Mouse (Mus musculus) forebrain, embryonic 11.5 days (tissue): ENCODE measurements at regions not wholly inside any gene's neighbourhood (a gene's known extent, or its start where the extent isn't known, plus 50 kb on each side); places are given as distances from the start of the nearest gene placed in this dataset.
A peak's percentile ranks its signal among the peaks of the same experiment; 100 is the strongest.

ENCODE experiments used
- ATAC-seq: fragments of 200-750 bp; cut with Nextera tagmentation; replicated peaks from 2 replicates; pipeline ENCODE4 v1.8.0; 2017; ENCODE audit warnings: moderate TSS enrichment; ENCODE audit not compliant: low FRiP score
- DNase-seq: peaks from one replicate; pipeline ENCODE4 v3.0.0-alpha.2; 2017; ENCODE audit warnings: low spot score
- H3K27ac ChIP-seq: fragments of 300-500 bp; sonication (generic); 2 replicates; pipeline ENCODE4 v1.5.1; 2014; ENCODE audit warnings: low read depth, low read length
- H3K27me3 ChIP-seq: fragments of 300-500 bp; sonication (generic); 2 replicates; pipeline ENCODE4 v1.6.1; 2014; ENCODE audit warnings: mild to moderate bottlenecking, low read length, mixed read lengths; ENCODE audit not compliant: control insufficient read depth, insufficient read depth
- H3K36me3 ChIP-seq: fragments of 300-500 bp; sonication (generic); 2 replicates; pipeline ENCODE4 v1.6.1; 2014; ENCODE audit warnings: mild to moderate bottlenecking, low read length, moderate library complexity, mixed read lengths; ENCODE audit not compliant: control insufficient read depth, insufficient read depth
- H3K4me1 ChIP-seq: fragments of 300-500 bp; sonication (generic); replicated peaks from 2 replicates; pipeline ENCODE4 v1.6.1; 2014; ENCODE audit warnings: low read length, mixed read lengths; ENCODE audit not compliant: control insufficient read depth, insufficient read depth
- H3K4me2 ChIP-seq: fragments of 300-500 bp; sonication (generic); 2 replicates; pipeline ENCODE4 v1.6.1; 2014; ENCODE audit warnings: low read depth, mild to moderate bottlenecking, low read length, moderate library complexity, mixed read lengths; ENCODE audit not compliant: severe bottlenecking
- H3K4me3 ChIP-seq: fragments of 300-500 bp; sonication (generic); 2 replicates; pipeline ENCODE4 v1.5.1; 2014; ENCODE audit warnings: low read depth, low read length
- H3K9ac ChIP-seq: fragments of 300-500 bp; sonication (generic); 2 replicates; pipeline ENCODE4 v1.6.1; 2014; ENCODE audit warnings: low read length
- H3K9me3 ChIP-seq: fragments of 300-500 bp; sonication (generic); 2 replicates; pipeline ENCODE4 v1.6.1; 2016; ENCODE audit warnings: low read length, mixed read lengths; ENCODE audit not compliant: control insufficient read depth
- WGBS: fragments of 180-500 bp; shearing (Covaris S2); extraction: QIAGEN DNeasy Blood & Tissue Kit; methylation state at CpG from one replicate; pipeline ENCODE4 v1.1.7; 2014; 5-methylcytosine and 5-hydroxymethylcytosine counted together

DNA sequence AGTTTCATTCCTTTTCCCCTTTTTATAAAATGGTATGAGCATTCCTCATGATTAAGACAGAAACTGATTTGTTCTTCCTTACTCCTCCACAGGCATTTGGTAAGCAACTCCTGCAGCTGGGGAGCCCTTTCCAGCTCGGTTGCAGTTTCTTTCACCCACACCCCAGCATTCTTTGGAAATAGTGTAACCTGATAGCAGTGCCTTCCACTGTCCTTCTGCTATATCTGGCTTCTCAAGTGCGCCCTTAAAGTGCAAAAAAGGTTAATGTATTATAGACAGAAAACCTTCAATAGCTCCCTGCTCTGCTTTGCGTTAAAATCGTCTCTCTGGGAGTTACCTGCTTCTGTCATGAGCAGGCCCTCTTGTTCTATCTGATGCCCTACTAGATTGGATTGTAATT lies 278.0 kb downstream of the Epha7 start:
- WGBS: 36% methylated on average over 4 of the region's 4 CpGs
- H3K36me3 ChIP-seq: no peaks in the 10 kb centered on the region
- no peak overlapping the region for H3K4me2 ChIP-seq
- ATAC-seq (no peak), DNase-seq (no peak)
- H3K9ac ChIP-seq: no peak overlapping the region
- H3K4me1 ChIP-seq: no peaks in the 10 kb centered on the region; the same call in 1 of the 2 replicates
- H3K27ac ChIP-seq: no peak overlapping the region
- H3K27me3 ChIP-seq: no peaks in the 10 kb centered on the region
- H3K4me3 ChIP-seq: no peak overlapping the region
- H3K9me3 ChIP-seq: no peaks in the 10 kb centered on the region

DNA sequence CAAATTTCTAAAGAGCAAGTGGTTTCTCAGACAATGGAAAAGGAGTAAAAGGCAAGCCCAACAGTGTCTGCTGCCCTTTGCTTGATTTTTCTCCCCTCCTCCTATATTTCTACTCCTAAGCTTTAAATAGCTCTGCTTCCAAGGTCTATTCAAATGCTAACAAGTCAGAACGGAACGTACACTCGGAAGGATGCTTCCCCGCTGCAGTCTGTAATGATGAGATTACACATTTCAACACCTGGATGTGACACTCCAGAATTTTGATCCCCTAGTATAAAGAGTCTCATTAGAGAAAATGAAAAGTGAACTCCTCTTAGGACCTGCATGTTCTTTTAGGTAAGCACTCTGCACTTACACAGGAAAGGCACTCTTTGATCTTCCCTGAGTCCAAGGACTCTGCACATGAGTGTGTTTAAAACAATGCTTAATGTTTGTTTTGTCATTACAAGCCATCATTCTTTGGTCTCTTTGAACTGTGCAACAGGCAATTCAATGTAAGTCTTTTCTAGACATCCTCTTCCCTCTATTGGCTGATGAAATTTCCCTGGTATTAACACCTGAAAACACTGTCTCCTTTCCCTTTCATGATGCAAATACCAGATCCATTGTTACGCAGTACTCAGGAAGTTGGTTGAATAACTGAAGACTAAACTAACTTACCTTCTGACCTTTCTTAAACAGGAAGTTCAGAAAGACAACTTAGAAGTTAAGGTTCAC lies 278.7 kb downstream of the Epha7 start:
- no peaks in the 10 kb centered on the region for H3K36me3 ChIP-seq
- H3K27me3 ChIP-seq: no peaks in the 10 kb centered on the region
- no peaks in the 10 kb centered on the region; the same call in 1 of the 2 replicates for H3K4me1 ChIP-seq
- H3K4me2 ChIP-seq: no peak overlapping the region
- ATAC-seq (no peak), DNase-seq (no peak)
- no peak overlapping the region for H3K27ac ChIP-seq
- no peak overlapping the region for H3K4me3 ChIP-seq
- no peak overlapping the region for H3K9ac ChIP-seq
- H3K9me3 ChIP-seq: no peaks in the 10 kb centered on the region
- WGBS: 27% methylated on average over 5 of the region's 5 CpGs

DNA sequence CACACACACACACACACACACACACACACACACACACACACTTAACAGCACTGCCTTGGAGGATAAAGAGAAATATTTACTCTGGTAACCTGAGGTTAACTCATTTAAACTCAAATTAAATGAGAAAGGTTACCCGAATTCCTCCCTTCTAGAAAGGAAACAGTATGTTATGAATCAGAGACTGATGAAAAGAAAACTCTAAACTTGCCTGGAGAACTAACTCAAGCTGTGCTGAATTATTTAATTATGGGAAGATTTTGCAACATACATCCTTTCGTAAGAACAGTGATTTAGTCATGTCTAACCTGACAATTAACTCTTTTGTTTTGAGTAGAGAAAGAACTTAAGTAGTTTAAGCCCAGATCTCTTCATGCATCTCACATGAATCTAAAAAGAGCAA lies 289.4 kb downstream of the Epha7 start:
- no peaks in the 10 kb centered on the region for H3K27me3 ChIP-seq
- no peak for ATAC-seq
- H3K36me3 ChIP-seq: no peaks in the 10 kb centered on the region
- no peak overlapping the region for H3K9ac ChIP-seq
- H3K27ac ChIP-seq: no peak overlapping the region
- DNase-seq: no peak
- WGBS: 32% methylated on average over 2 of the region's 2 CpGs
- no peak overlapping the region for H3K4me2 ChIP-seq
- H3K4me3 ChIP-seq: no peak overlapping the region
- no peaks in the 10 kb centered on the region for H3K4me1 ChIP-seq
- H3K9me3 ChIP-seq: no peaks in the 10 kb centered on the region

DNA sequence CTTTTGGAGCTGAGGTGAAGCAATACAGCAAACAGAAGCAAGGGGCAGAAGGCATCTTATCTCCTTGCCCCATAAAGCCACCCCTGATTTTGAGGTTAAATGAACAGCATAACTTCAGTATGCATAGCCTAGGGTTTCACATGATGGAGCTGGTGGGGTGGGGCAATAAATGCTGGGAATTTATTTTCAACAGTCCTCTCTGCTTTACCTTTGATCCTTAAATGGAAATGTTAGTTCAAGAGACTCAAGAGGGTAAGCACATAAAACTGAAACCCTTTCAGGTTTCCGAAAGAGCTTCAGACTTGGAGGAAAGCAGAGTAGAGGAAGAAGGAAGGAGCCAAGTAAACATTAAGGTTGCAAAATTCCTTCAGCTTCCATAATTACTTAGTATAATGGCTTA lies 290.5 kb downstream of the Epha7 start:
- no peak overlapping the region for H3K4me3 ChIP-seq
- H3K36me3 ChIP-seq: no peaks in the 10 kb centered on the region
- H3K4me2 ChIP-seq: no peak overlapping the region
- ATAC-seq (no peak), DNase-seq (no peak)
- no peak overlapping the region for H3K9ac ChIP-seq
- no peaks in the 10 kb centered on the region for H3K9me3 ChIP-seq
- 92% methylated on average over 1 of the region's 1 CpGs for WGBS
- H3K27me3 ChIP-seq: no peaks in the 10 kb centered on the region
- no peak overlapping the region for H3K27ac ChIP-seq
- H3K4me1 ChIP-seq: no peaks in the 10 kb centered on the region

DNA sequence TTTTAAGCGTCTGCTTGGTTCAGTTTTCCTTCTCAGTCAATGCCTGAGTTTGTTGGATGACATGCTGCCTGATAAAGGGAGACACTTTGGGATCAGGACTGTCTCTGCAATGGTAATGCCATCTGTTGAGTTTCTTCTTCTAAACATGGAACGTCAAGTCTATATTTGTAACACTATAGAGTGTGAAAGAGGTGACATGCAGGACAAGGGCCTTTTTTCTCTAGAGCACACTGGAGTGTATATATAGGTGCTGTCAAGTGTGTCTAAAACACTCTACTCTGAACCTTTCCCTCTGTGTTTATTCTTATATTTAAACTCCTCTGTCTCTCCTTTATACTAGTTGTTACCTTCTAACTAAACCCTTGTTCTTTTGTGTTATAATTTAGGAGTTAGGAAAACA lies 299.6 kb downstream of the Epha7 start:
- no peaks in the 10 kb centered on the region for H3K36me3 ChIP-seq
- H3K4me1 ChIP-seq: no peaks in the 10 kb centered on the region
- H3K27me3 ChIP-seq: no peaks in the 10 kb centered on the region
- no peak for ATAC-seq
- DNase-seq: no peak
- WGBS: 79% methylated on average over 2 of the region's 2 CpGs
- no peak overlapping the region for H3K4me3 ChIP-seq
- H3K9ac ChIP-seq: no peak overlapping the region
- H3K9me3 ChIP-seq: no peaks in the 10 kb centered on the region
- no peak overlapping the region for H3K4me2 ChIP-seq
- H3K27ac ChIP-seq: no peak overlapping the region

DNA sequence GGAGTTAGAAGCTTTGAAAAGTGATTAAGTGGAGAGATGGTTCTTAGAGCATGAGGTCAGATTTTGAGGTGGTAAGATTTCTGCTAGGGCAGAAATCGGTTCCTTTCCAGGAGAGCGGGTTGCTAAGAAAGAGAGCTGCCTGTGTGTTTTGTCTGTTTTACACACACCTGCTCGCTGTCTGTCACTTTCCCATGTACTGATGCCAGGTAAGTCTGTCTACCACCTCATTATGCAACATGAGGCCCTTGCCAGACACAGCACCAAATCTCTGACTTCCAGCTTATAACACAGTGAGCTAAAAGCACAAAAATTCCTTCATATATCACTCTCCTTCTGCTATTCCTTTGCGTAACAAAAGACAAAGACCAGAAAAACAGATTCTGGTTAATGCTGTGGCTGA lies 304.1 kb downstream of the Epha7 start:
- H3K4me3 ChIP-seq: no peak overlapping the region
- H3K4me1 ChIP-seq: no peaks in the 10 kb centered on the region
- no peaks in the 10 kb centered on the region for H3K36me3 ChIP-seq
- DNase-seq (no peak), ATAC-seq (no peak)
- WGBS: 92% methylated on average over 4 of the region's 4 CpGs
- H3K4me2 ChIP-seq: no peak overlapping the region
- no peak overlapping the region for H3K9ac ChIP-seq
- H3K27me3 ChIP-seq: no peaks in the 10 kb centered on the region
- H3K27ac ChIP-seq: no peak overlapping the region
- H3K9me3 ChIP-seq: no peaks in the 10 kb centered on the region

DNA sequence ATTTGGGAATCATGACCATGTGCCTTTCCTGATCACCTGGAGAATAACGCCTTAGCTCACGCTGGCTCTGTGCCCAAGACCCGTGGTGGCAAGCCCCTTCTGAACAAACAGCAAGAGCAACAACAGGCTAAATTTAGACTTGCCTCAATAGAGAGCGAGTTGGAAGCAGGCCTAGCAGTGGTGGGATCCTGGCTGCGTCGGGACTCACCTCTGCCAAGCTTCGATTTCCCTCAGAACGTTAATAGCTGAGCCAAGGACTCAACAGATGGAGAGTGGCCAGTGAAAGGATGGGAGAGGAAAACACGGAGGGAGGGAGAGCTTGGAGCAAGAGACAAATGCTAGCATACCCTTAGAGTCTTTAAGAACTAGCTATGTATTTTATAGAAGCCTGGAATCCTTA lies 305.0 kb downstream of the Epha7 start:
- no peaks in the 10 kb centered on the region for H3K4me1 ChIP-seq
- no peak overlapping the region for H3K4me3 ChIP-seq
- WGBS: 68% methylated on average over 9 of the region's 9 CpGs
- H3K9me3 ChIP-seq: no peaks in the 10 kb centered on the region
- no peak overlapping the region for H3K4me2 ChIP-seq
- DNase-seq (no peak), ATAC-seq (no peak)
- H3K27ac ChIP-seq: no peak overlapping the region
- H3K9ac ChIP-seq: no peak overlapping the region
- no peaks in the 10 kb centered on the region for H3K27me3 ChIP-seq
- H3K36me3 ChIP-seq: no peaks in the 10 kb centered on the region

DNA sequence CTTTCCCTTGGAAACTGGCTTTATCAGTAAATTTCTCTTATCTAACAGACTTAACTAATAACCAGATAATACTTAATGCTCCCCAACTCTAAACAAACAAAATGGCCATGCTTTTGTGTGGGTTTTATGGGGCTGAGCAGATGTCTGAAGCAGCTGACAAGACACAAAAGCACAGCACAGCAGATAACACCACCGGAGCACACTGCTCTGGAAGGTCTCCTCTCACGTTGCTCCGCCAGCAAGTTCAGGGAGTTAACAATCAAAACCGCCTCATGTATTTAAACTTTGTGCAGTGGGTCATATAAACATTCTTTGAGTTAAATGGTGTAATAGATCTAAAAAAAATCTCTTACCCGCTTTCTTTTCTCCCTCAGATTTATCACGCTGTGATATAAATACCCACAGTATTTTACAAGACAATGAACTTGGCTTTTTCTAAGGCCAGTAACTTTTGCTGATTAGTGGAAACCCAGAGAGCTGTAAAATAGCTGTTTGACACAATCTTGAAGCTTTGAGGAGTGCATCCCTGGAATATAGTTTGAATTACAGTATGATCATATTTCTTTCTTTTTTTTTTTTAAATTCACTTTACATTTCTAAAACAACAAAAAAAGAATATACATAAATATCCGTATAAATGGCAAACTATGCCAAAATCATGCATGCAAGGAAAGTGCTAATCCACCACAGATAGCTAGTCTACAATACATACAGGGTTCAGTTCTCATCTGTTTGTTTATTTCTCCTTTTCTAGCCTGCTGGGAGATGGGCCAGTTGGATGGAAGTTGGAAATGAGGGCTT lies 305.9 kb downstream of the Epha7 start:
- Histone ChIP-seq H3K9me3 (no peaks in the 10 kb centered on the region), H3K27me3 (no peaks in the 10 kb centered on the region), H3K9ac (no peak overlapping the region), H3K27ac (no peak overlapping the region), H3K4me2 (no peak overlapping the region), H3K4me3 (no peak overlapping the region), H3K36me3 (no peaks in the 10 kb centered on the region), H3K4me1 (no peaks in the 10 kb centered on the region)
- ATAC-seq: peak; percentile 56; the same call in 1 of the 2 replicates
- 17% methylated on average over 7 of the region's 7 CpGs for WGBS
- DNase-seq: no peak
